Mouse (Mus musculus): ENCODE data around the gene Ache.
"Not testable (repeated sequence)": the region's sequence is repeated elsewhere in the genome, so short reads cannot be mapped to it uniquely, and the experiment has no call there.

Ache gene

GRCm38 (mm10) chr5:137287032-137287952, at the start of gene Ache:
Gene Ache (plus strand): TSS chr5:137287519.
- DNase-seq (ENCODE audit: low spot score): peak; percentile 76

- DNase-seq (ENCODE audit: low spot score): no peak
Observed at GRCm38 (mm10) chr5:137263897-137264720, 23.2 kb upstream of the Ache start.

GRCm38 (mm10) chr5:137264787-137265186, 22.5 kb upstream of the Ache start:
- DNase-seq (ENCODE audit: low spot score): no peak

GRCm38 (mm10) chr5:137268131-137268910, 19.0 kb upstream of the Ache start:
- no peak for DNase-seq (ENCODE audit: low spot score)

GRCm38 (mm10) chr5:137277360-137278342, 9.7 kb upstream of the Ache start:
- peak; percentile 69 for DNase-seq (ENCODE audit: low spot score)

- DNase-seq (ENCODE audit: low spot score): not testable (repeated sequence)
Observed at GRCm38 (mm10) chr5:137284411-137284810, 2.9 kb upstream of the Ache start.

GRCm38 (mm10) chr5:137285045-137285444, 2.3 kb upstream of the Ache start:
- no peak for DNase-seq (ENCODE audit: low spot score)

- DNase-seq (ENCODE audit: low spot score): no peak
Observed at GRCm38 (mm10) chr5:137285986-137286385, 1.3 kb upstream of the Ache start.

GRCm38 (mm10) chr5:137286655-137287031, 676 bp upstream of the Ache start:
- peak; percentile 93 for DNase-seq (ENCODE audit: low spot score)

- DNase-seq (ENCODE audit: low spot score): no peak
Observed at GRCm38 (mm10) chr5:137287953-137288743, 829 bp downstream of the Ache start.

- peak; percentile 77 for DNase-seq (ENCODE audit: low spot score)
Observed at GRCm38 (mm10) chr5:137288999-137289470, 1.7 kb downstream of the Ache start.

GRCm38 (mm10) chr5:137289591-137290365, 2.5 kb downstream of the Ache start:
- no peak for DNase-seq (ENCODE audit: low spot score)

- peak; percentile 69 for DNase-seq (ENCODE audit: low spot score)
Observed at GRCm38 (mm10) chr5:137290677-137291076, 3.4 kb downstream of the Ache start.

GRCm38 (mm10) chr5:137291381-137291926, 4.1 kb downstream of the Ache start:
- no peak for DNase-seq (ENCODE audit: low spot score)

GRCm38 (mm10) chr5:137293282-137293681, 6.0 kb downstream of the Ache start:
- peak; percentile 72 for DNase-seq (ENCODE audit: low spot score)

- DNase-seq (ENCODE audit: low spot score): peak; percentile 97
Observed at GRCm38 (mm10) chr5:137293839-137294743, 6.8 kb downstream of the Ache start, which contains the start of gene Ufsp1. Gene Ufsp1 (plus strand): TSS chr5:137294629.

- no peak for DNase-seq (ENCODE audit: low spot score)
Observed at GRCm38 (mm10) chr5:137294744-137295093, 7.4 kb downstream of the Ache start.

GRCm38 (mm10) chr5:137295296-137295695, 8.0 kb downstream of the Ache start:
- no peak for DNase-seq (ENCODE audit: low spot score)

All from embryo, embryonic 10.5 days (tissue).